Mouse (Mus musculus) stomach, embryonic 15.5 days (tissue): Measurements from ENCODE around the gene Cacng7. TPM values are rescaled to one million over a fixed set of nuclear protein-coding genes. Genes with fewer than 3 reads are reported as not detected.

Experiments used
- ATAC-seq: fragments of 200-750 bp; cut with Nextera tagmentation; 2 replicates; pipeline ENCODE4 v1.8.0; 2017; ENCODE audit warnings: low read depth, moderate number of reproducible peaks, moderate TSS enrichment; ENCODE audit not compliant: insufficient read depth, low FRiP score
- H3K27ac ChIP-seq: fragments of 300-500 bp; sonication (generic); 2 replicates; pipeline ENCODE4 v1.5.1; 2015; ENCODE audit warnings: mild to moderate bottlenecking, inconsistent platforms
- H3K27me3 ChIP-seq: fragments of 300-500 bp; sonication (generic); replicated peaks from 2 replicates; pipeline ENCODE4 v1.6.1; 2015; ENCODE audit warnings: inconsistent platforms
- H3K36me3 ChIP-seq: fragments of 300-500 bp; sonication (generic); 2 replicates; pipeline ENCODE4 v1.6.1; 2015; ENCODE audit warnings: inconsistent platforms
- H3K4me1 ChIP-seq: fragments of 300-500 bp; sonication (generic); 2 replicates; pipeline ENCODE4 v1.6.1; 2015; ENCODE audit warnings: inconsistent platforms
- H3K4me2 ChIP-seq: fragments of 300-500 bp; sonication (generic); 2 replicates; pipeline ENCODE4 v1.6.1; 2015; ENCODE audit warnings: mild to moderate bottlenecking, inconsistent platforms
- H3K4me3 ChIP-seq: fragments of 300-500 bp; sonication (generic); replicated peaks from 2 replicates; pipeline ENCODE4 v1.5.1; 2015; ENCODE audit warnings: inconsistent platforms
- H3K9ac ChIP-seq: fragments of 300-500 bp; sonication (generic); 2 replicates; pipeline ENCODE4 v1.6.1; 2015; ENCODE audit warnings: inconsistent platforms
- H3K9me3 ChIP-seq: fragments of 300-500 bp; sonication (generic); 2 replicates; pipeline ENCODE4 v1.6.1; 2016; ENCODE audit warnings: inconsistent platforms
- WGBS: fragments of 180-500 bp; shearing (Covaris S2); methylation state at CpG from one replicate; pipeline ENCODE4 v1.1.7; 2015; 5-methylcytosine and 5-hydroxymethylcytosine counted together
- polyA plus RNA-seq: library from polyadenylated mRNA; unstranded; fragments of >200 nt; fragmentation: Nextera tagmentation; extraction: Ambion mirVana; gene quantifications from 2 replicates; pipeline ENCODE4 v1.2.1, GENCODE M21; 2015

The Cacng7 gene
- polyA plus RNA-seq, 1 experiment from 2014 or later = 2.5 TPM

DNA sequence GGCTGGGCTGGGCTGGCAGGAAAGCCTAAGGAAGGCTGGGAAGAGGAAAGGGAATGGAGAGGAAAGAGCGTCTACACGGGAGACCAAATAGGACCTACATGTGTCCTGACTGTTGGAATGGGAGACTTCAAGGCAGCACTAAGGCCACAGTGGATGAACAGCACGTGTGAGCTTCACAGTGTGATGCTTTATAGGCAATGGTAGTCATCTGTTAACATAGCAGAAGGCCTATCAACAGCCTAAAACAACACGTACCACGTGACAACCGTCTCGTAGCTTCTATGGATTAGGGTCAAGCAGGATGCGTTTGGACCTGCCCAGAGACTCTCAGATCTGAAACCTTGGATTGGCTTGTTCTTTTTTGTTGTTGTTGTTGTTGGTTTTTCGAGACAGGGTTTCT, 49.4 kb downstream of the Cacng7 start:
- no peak overlapping the region for H3K4me3 ChIP-seq
- no peak overlapping the region for H3K9ac ChIP-seq
- H3K36me3 ChIP-seq = no peaks in the 10 kb centered on the region
- H3K4me1 ChIP-seq = no peaks in the 10 kb centered on the region
- H3K27ac ChIP-seq = no peak overlapping the region
- H3K9me3 ChIP-seq = no peaks in the 10 kb centered on the region
- no peak overlapping the region for H3K4me2 ChIP-seq
- H3K27me3 ChIP-seq = no peaks in the 10 kb centered on the region
- WGBS = 83% methylated on average over 9 of the region's 9 CpGs
- no peak for ATAC-seq

- Histone ChIP-seq H3K9ac (no peak overlapping the region), H3K4me3 (no peak overlapping the region), H3K27ac (no peak overlapping the region), H3K4me1 (no peaks in the 10 kb centered on the region), H3K9me3 (no peaks in the 10 kb centered on the region), H3K36me3 (no peaks in the 10 kb centered on the region), H3K4me2 (no peak overlapping the region), H3K27me3 (no peaks in the 10 kb centered on the region)
- no peak for ATAC-seq
- WGBS = 89% methylated on average over 5 of the region's 5 CpGs
Observed at GRCm38 (mm10) chr7:3384807-3385319, 52.1 kb downstream of the Cacng7 start.

GRCm38 (mm10) chr7:3386036-3386730, 53.4 kb downstream of the Cacng7 start:
- 81% methylated on average over 6 of the region's 6 CpGs for WGBS
- Histone ChIP-seq H3K9me3 (no peaks in the 10 kb centered on the region), H3K4me3 (no peak overlapping the region), H3K36me3 (no peaks in the 10 kb centered on the region), H3K9ac (no peak overlapping the region), H3K27ac (no peak overlapping the region), H3K4me2 (no peak overlapping the region), H3K4me1 (0 out of 2 replicates have a peak, but pooled peaks cover 2% of the 10 kb centered on the region), H3K27me3 (no peaks in the 10 kb centered on the region)
- ATAC-seq = no peak

DNA sequence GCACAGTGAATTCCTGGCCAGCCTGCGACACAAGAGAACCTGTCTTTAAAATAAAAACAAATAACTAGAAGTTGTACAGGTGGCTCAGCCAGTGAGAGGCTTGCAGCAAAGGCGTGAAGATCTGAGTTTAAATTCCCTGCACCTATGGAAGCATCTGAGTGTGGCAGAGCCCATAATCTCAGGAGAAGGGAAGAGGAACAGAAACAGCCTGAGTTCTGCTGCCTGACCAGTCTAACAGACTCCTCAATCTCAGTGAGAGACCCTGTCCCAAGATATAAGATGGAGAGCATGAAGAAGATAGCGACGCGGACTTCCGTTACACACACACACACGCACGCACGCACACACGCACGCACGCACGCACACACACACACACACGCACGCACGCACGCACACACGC, 55.0 kb downstream of the Cacng7 start:
- WGBS = 87% methylated on average over 18 of the region's 18 CpGs

GRCm38 (mm10) chr7:3388885-3389284, 56.1 kb downstream of the Cacng7 start:
- H3K4me2 ChIP-seq = no peak overlapping the region
- ATAC-seq = no peak
- H3K27me3 ChIP-seq = no peaks in the 10 kb centered on the region
- H3K27ac ChIP-seq = no peak overlapping the region
- 57% methylated on average over 6 of the region's 6 CpGs for WGBS
- H3K4me1 ChIP-seq = 0 out of 2 replicates have a peak, but pooled peaks cover 2% of the 10 kb centered on the region
- H3K4me3 ChIP-seq = no peak overlapping the region
- H3K9ac ChIP-seq = no peak overlapping the region
- no peaks in the 10 kb centered on the region for H3K36me3 ChIP-seq
- no peaks in the 10 kb centered on the region for H3K9me3 ChIP-seq

More for the DNA sequence above, 55.0 kb downstream of the Cacng7 start:
- Histone ChIP-seq H3K4me1 (0 out of 2 replicates have a peak, but pooled peaks cover 2% of the 10 kb centered on the region), H3K27ac (no peak overlapping the region), H3K9me3 (no peaks in the 10 kb centered on the region), H3K9ac (no peak overlapping the region), H3K27me3 (no peaks in the 10 kb centered on the region), H3K4me3 (no peak overlapping the region), H3K4me2 (no peak overlapping the region), H3K36me3 (no peaks in the 10 kb centered on the region)
- no peak for ATAC-seq

DNA sequence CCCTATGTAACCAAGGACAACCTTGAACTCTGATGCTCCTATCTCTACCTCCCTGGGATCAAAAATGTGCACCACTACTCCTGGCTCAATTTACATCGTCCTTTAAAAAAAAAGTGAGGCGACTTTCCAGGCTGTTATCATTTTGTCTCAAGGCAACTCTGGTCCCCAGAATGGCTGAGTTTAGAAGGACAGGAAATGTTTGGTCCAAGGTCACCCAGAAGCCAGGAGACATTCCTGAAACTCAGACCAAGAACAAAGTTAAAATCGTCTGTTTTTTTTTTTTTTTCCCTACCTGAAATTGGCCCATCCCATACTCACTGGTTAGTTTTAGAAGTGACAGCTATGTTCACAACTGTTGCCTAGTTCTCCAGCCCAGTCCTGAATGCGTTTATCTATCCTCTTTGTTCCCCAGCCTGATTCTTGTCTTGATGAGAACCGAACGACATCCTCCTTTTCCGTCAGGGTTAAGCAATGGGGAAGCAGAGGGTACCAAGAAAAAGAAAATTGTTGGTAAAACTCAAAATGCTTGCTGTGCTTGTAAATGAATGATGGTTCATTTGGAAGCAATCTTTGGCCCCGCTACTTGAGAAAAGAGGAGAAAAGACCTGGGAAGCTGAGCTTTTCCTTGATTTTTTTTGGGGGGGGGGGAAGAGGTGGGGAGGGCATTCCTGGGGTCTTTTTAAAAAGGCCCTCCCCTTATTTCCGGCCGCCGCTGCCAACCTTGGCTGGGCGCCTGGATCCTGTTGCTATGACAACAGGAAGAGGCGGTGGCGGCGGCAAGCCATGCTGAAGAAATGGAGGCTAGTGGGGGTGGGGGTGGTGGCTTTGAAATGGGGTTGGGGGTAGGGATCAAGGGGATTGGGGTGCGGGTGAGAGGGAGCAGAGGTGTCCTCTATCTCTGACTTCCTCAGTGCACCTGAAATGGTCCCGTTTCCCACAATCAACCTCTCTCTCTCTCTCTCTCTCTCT, 57.0 kb downstream of the Cacng7 start:
- Histone ChIP-seq H3K36me3 (no peaks in the 10 kb centered on the region), H3K4me2 (peak overlapping the region; percentile 52), H3K9ac (no peak overlapping the region), H3K27me3 (no peaks in the 10 kb centered on the region), H3K4me1 (0 out of 2 replicates have a peak, but pooled peaks cover 2% of the 10 kb centered on the region), H3K27ac (no peak overlapping the region), H3K9me3 (no peaks in the 10 kb centered on the region), H3K4me3 (peak overlapping the region; percentile 18; the same call in 1 of the 2 replicates)
- 2% methylated on average over 16 of the region's 17 CpGs for WGBS
- ATAC-seq = no peak

- no peak; the same call in 1 of the 2 replicates for ATAC-seq
- Histone ChIP-seq H3K4me3 (peak within 1 kb of the TSS; percentile 22), H3K27ac (no peak within 1 kb of the TSS), H3K9ac (no peak within 1 kb of the TSS), H3K9me3 (no peaks in the 10 kb centered on the region), H3K4me2 (peak within 1 kb of the TSS; percentile 52), H3K4me1 (0 out of 2 replicates have a peak, but pooled peaks cover 2% of the 10 kb centered on the region), H3K27me3 (no peaks in the 10 kb centered on the region), H3K36me3 (no peaks in the 10 kb centered on the region)
- WGBS = 0% methylated on average over 7 of the region's 7 CpGs
Observed at GRCm38 (mm10) chr7:3390413-3391080, 57.8 kb downstream of the Cacng7 start, which contains the start of gene Cacng8. TSS of gene Cacng8 (plus strand) at chr7:3390683.

GRCm38 (mm10) chr7:3391081-3391451, 58.3 kb downstream of the Cacng7 start:
- H3K4me3 ChIP-seq = peak overlapping the region; percentile 22
- peak overlapping the region; percentile 52 for H3K4me2 ChIP-seq
- H3K9me3 ChIP-seq = no peaks in the 10 kb centered on the region
- no peak for ATAC-seq
- WGBS = 8% methylated on average over 12 of the region's 12 CpGs
- no peak overlapping the region for H3K9ac ChIP-seq
- no peak overlapping the region for H3K27ac ChIP-seq
- no peaks in the 10 kb centered on the region for H3K36me3 ChIP-seq
- 0 out of 2 replicates have a peak, but pooled peaks cover 2% of the 10 kb centered on the region for H3K4me1 ChIP-seq
- no peaks in the 10 kb centered on the region for H3K27me3 ChIP-seq

GRCm38 (mm10) chr7:3391809-3392208, 59.1 kb downstream of the Cacng7 start:
- H3K36me3 ChIP-seq = no peaks in the 10 kb centered on the region
- WGBS = 16% methylated on average over 4 of the region's 4 CpGs
- no peaks in the 10 kb centered on the region for H3K27me3 ChIP-seq
- H3K9ac ChIP-seq = no peak overlapping the region
- H3K4me3 ChIP-seq = no peak overlapping the region
- no peaks in the 10 kb centered on the region for H3K9me3 ChIP-seq
- no peak overlapping the region for H3K4me2 ChIP-seq
- H3K4me1 ChIP-seq = 0 out of 2 replicates have a peak, but pooled peaks cover 2% of the 10 kb centered on the region
- no peak for ATAC-seq
- no peak overlapping the region for H3K27ac ChIP-seq

GRCm38 (mm10) chr7:3397355-3397754, 64.6 kb downstream of the Cacng7 start:
- no peak overlapping the region for H3K27ac ChIP-seq
- no peaks in the 10 kb centered on the region for H3K9me3 ChIP-seq
- H3K4me3 ChIP-seq = no peak overlapping the region
- H3K9ac ChIP-seq = no peak overlapping the region
- H3K4me2 ChIP-seq = no peak overlapping the region
- no peak for ATAC-seq
- no peaks in the 10 kb centered on the region for H3K36me3 ChIP-seq
- WGBS = 65% methylated on average over 8 of the region's 10 CpGs
- H3K27me3 ChIP-seq = no peaks in the 10 kb centered on the region
- no peaks in the 10 kb centered on the region for H3K4me1 ChIP-seq

GRCm38 (mm10) chr7:3397797-3398196, 65.0 kb downstream of the Cacng7 start:
- no peaks in the 10 kb centered on the region for H3K36me3 ChIP-seq
- H3K27ac ChIP-seq = no peak overlapping the region
- no peaks in the 10 kb centered on the region for H3K4me1 ChIP-seq
- no peaks in the 10 kb centered on the region for H3K27me3 ChIP-seq
- WGBS = 63% methylated on average over 7 of the region's 7 CpGs
- no peak for ATAC-seq
- no peak overlapping the region for H3K4me2 ChIP-seq
- H3K9ac ChIP-seq = no peak overlapping the region
- no peaks in the 10 kb centered on the region for H3K9me3 ChIP-seq
- no peak overlapping the region for H3K4me3 ChIP-seq
